Comparison of ENCODE assay signal across 8 mouse cellular contexts in the genomic region with DNA sequence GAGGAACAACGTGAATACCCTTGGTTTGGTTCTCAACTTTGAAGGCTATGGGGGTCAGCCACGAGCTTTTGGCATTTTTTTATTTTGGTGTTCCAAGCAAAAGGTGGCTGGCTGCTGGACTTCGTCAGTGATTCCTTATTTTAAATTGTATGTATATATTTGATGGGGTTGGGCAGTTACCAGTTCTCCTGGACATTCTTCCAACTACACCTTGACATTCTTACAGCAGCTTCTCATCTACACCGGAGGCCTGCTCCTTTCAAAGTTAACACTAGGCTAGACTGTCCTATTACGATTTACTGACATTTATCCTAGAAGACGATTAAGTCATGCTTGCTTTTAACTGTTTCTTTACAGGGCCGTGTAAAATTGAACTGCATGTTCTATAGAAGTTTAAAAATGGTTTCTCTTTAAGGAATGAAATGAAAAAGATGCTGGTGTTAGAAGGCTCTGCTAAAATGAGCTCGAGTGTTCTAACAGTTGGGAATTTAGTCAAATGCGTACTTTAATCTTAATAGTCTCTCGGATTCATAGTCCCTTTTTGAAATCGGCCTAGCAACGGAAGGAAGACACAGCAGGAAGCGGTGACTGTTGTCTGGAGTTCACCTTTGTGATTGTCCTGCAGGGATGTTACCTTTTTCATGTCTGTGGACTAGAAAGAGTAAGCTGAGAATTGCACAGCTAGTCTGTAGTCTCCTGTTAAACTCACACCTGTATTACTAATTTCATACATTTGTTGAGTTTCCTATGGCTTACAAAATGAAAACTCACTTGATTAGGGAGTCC. TPM values are rescaled to one million over a fixed set of nuclear protein-coding genes. Genes with fewer than 3 reads are reported as not detected.
DNase-seq lines count a peak whose midpoint lies in the region; ATAC-seq lines count a peak whose summit lies in the region.

No protein-coding gene starts in this region.

- no peaks in the 10 kb centered on the region for H3K9me3 ChIP-seq in forebrain, embryonic 12.5 days
- no peaks in the 10 kb centered on the region for H3K9me3 ChIP-seq in liver, embryonic 11.5 days (ENCODE audit: control insufficient read depth, low read length)

- 45% methylated on average over 13 of the region's 13 CpGs for WGBS in forebrain, embryonic 12.5 days
- 50% methylated on average over 13 of the region's 13 CpGs for WGBS in liver, embryonic 11.5 days

- no peak overlapping the region for H3K27ac ChIP-seq in forebrain, embryonic 12.5 days
- no peak overlapping the region for H3K27ac ChIP-seq in liver, embryonic 11.5 days (ENCODE audit: low read depth, low read length)

- peak overlapping the region; percentile 73 for H3K4me2 ChIP-seq in forebrain, embryonic 12.5 days
- H3K4me2 ChIP-seq in liver, embryonic 11.5 days = peak overlapping the region; percentile 79

- no peaks in the 10 kb centered on the region for H3K36me3 ChIP-seq in forebrain, embryonic 12.5 days (replicated peaks)
- no peaks in the 10 kb centered on the region for H3K36me3 ChIP-seq in liver, embryonic 11.5 days (ENCODE audit: control insufficient read depth, insufficient read depth, low read length)

- H3K4me1 ChIP-seq in forebrain, embryonic 12.5 days = peaks cover 22% of the 10 kb centered on the region
- H3K4me1 ChIP-seq in liver, embryonic 11.5 days (replicated peaks; ENCODE audit: control insufficient read depth, insufficient read depth, low read length) = peaks cover 7% of the 10 kb centered on the region; the same call in 1 of the 2 replicates

- DNase-seq in embryo, embryonic 10.5 days (ENCODE audit: low spot score) = peak; percentile 5
- DNase-seq in embryo, embryonic 9.5 days (ENCODE audit: extremely low spot score) = no peak
- DNase-seq in 3T3-L1 (ENCODE audit: low read depth, low spot score) = peak; percentile 50
- DNase-seq in liver, embryonic 11.5 days (ENCODE audit: low spot score) = no peak
- no peak for DNase-seq in frontal cortex, adult 2 months (ENCODE audit: extremely low spot score in 1 of 2, low spot score in 1 of 2)
- no peak for DNase-seq in left cerebral cortex, adult 8-10 months (ENCODE audit: low spot score in 2 of 2)
- no peak for DNase-seq in spleen, adult 12 weeks (ENCODE audit: low spot score)

- H3K27me3 ChIP-seq in forebrain, embryonic 12.5 days = no peaks in the 10 kb centered on the region
- no peaks in the 10 kb centered on the region for H3K27me3 ChIP-seq in liver, embryonic 11.5 days (replicated peaks; ENCODE audit: control insufficient read depth, insufficient read depth, low read length)

- H3K9ac ChIP-seq in forebrain, embryonic 12.5 days = peak overlapping the region; percentile 89; the same call in 1 of the 2 replicates
- peak overlapping the region; percentile 69; the same call in 1 of the 2 replicates for H3K9ac ChIP-seq in liver, embryonic 11.5 days (ENCODE audit: low read depth, low read length)

- ATAC-seq in forebrain, embryonic 12.5 days (ENCODE audit: low FRiP score) = no peak
- ATAC-seq in liver, embryonic 11.5 days (replicated peaks; ENCODE audit: low FRiP score) = no peak

- peak overlapping the region; percentile 87 for H3K4me3 ChIP-seq in forebrain, embryonic 12.5 days (replicated peaks)
- H3K4me3 ChIP-seq in liver, embryonic 11.5 days (ENCODE audit: low read depth, low read length) = peak overlapping the region; percentile 77

RNA-seq across cellular contexts. Expression of a gene that starts 1.2 kb away (rescaled TPM):
- 11.6 and 12.8 TPM in 2 replicates for polyA plus RNA-seq in forebrain, embryonic 12.5 days (2016; fragmentation: Nextera tagmentation; extraction: Ambion mirVana)
- 7.1 and 7.9 TPM in 2 replicates for polyA plus RNA-seq in liver, embryonic 11.5 days (2014; fragmentation: Nextera tagmentation; extraction: Ambion mirVana)
- polyA plus RNA-seq in frontal cortex, adult 2 months (2012; rRNA removed) = 51.5 and 55.8 TPM in 2 replicates
- total RNA-seq in left cerebral cortex, adult 8-10 months (2022) = 100 to 1,000 TPM; 106 to 127 (median 111) TPM

Comparison
In these comparisons a context has a peak if more than half of its experiments do, and no peak if none do; other contexts are left out.
1. DNase-seq: peak in embryo, embryonic 10.5 days (single experiment) and 3T3-L1 (single experiment); none in embryo, embryonic 9.5 days (single experiment), liver, embryonic 11.5 days (single experiment), frontal cortex, adult 2 months (0 of 2), left cerebral cortex, adult 8-10 months (0 of 2) and spleen, adult 12 weeks (single experiment).